Mouse (Mus musculus): ENCODE results near the gene Slc30a4. TPM values are rescaled to one million over a fixed set of nuclear protein-coding genes. Genes with fewer than 3 reads are reported as not detected.

Slc30a4 gene
- polyA plus RNA-seq, 1 experiment from 2014 or later, result 6.9 TPM

DNA sequence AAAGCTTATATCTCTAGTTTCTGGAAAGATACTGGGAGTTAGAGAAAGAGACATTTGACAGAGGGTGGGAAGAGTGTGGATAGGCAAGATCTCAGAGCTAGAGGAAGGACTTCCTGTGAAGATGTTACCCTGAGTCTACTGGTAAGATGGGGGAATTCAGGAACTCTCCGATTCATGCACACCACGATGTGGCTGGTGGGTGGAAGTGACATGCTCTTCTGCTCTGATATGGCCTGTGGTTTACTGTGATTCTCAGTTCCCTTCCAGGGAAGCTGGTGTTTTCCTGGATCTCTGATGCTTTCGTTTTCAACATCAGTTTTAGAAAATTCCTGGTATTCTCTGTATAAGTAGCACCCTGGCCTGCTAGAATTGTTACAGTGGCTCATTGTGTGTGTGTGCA lies 9.4 kb upstream of the Slc30a4 start:
- Histone ChIP-seq H3K4me1 (peaks cover 3% of the 10 kb centered on the region; the same call in 1 of the 2 replicates), H3K4me2 (no peak overlapping the region), H3K9ac (no peak overlapping the region), H3K4me3 (replicated peaks) (no peak overlapping the region), H3K9me3 (no peaks in the 10 kb centered on the region), H3K27me3 (peaks cover 3% of the 10 kb centered on the region; the same call in 1 of the 2 replicates), H3K36me3 (replicated peaks) (no peaks in the 10 kb centered on the region), H3K27ac (no peak overlapping the region)
- ATAC-seq (ENCODE audit: low FRiP score), result no peak
- 79% methylated on average over 3 of the region's 3 CpGs for WGBS

DNA sequence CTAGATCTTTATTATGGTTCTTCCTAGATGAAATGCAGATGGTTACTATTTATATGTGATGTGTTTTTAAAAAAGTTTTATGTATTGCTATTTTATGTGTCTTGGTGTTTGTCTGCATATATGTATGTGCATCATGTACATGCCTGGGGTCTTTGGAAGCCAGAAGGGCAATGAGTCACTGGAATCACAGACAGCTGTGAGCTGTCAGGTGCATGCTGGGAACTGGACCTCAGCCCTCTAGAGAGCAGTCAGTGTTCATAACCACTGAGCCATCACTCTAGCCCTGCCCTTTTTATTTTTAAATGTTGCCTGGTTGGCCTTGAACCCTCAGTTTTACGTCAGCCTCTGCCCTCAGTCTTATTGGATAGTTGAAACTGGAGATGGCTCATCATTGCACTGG lies 6.7 kb upstream of the Slc30a4 start:
- WGBS, result 82% methylated on average over 1 of the region's 1 CpGs
- no peak overlapping the region for H3K4me2 ChIP-seq
- peaks cover 3% of the 10 kb centered on the region; the same call in 1 of the 2 replicates for H3K4me1 ChIP-seq
- H3K9me3 ChIP-seq, result no peaks in the 10 kb centered on the region
- no peak overlapping the region for H3K27ac ChIP-seq
- H3K4me3 ChIP-seq (replicated peaks), result no peak overlapping the region
- no peak overlapping the region for H3K9ac ChIP-seq
- no peaks in the 10 kb centered on the region for H3K36me3 ChIP-seq (replicated peaks)
- no peak for ATAC-seq (ENCODE audit: low FRiP score)
- peaks cover 4% of the 10 kb centered on the region for H3K27me3 ChIP-seq

DNA sequence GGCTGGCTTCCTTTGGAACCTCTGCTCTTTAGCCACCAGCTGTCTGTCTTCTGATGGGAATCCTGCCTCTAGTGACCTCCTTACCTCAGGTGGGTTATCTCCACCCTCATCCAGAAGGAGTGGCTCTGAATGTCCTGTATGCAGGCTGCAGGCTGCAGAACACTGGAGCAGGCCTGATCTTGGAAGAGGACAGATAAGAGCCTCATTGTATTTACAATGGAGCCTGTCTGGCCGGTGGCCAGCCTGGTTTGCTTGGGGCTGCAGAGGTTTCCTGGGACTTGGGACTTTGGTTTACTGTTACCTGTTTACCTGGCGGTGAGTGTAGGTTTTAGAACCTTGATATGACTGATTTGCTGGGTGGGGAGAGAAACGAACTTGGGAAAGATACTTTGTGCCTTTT lies 5.6 kb upstream of the Slc30a4 start:
- 77% methylated on average over 3 of the region's 3 CpGs for WGBS
- H3K4me2 ChIP-seq, result no peak overlapping the region
- no peak overlapping the region for H3K4me3 ChIP-seq (replicated peaks)
- peaks cover 3% of the 10 kb centered on the region; the same call in 1 of the 2 replicates for H3K4me1 ChIP-seq
- no peak for ATAC-seq (ENCODE audit: low FRiP score)
- H3K9ac ChIP-seq, result no peak overlapping the region
- H3K27ac ChIP-seq, result no peak overlapping the region
- no peaks in the 10 kb centered on the region for H3K36me3 ChIP-seq (replicated peaks)
- H3K27me3 ChIP-seq, result peaks cover 7% of the 10 kb centered on the region
- no peaks in the 10 kb centered on the region for H3K9me3 ChIP-seq

DNA sequence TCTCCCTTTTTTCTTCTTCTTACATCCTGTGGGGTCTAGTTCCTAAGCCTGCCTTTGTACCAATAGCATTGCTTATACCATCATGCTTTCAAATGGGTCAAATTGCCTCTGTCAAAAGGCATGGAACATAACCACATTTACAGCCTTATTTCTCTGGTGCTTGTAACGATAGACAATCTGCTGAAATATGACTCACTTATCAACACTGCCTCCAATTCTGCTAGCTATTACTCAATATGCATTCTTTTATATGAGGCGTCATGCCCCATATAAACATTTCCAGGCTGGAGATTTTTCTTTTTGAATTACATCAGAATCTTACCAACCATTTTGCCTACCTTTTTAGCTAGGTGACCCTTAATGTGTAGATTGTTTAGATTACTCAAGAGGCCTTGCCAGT lies 2.1 kb upstream of the Slc30a4 start:
- no peak overlapping the region for H3K4me3 ChIP-seq (replicated peaks)
- WGBS, result 92% methylated on average over 2 of the region's 2 CpGs
- no peak overlapping the region for H3K27ac ChIP-seq
- peaks cover 14% of the 10 kb centered on the region for H3K4me1 ChIP-seq
- H3K36me3 ChIP-seq (replicated peaks), result no peaks in the 10 kb centered on the region
- H3K27me3 ChIP-seq, result peaks cover 4% of the 10 kb centered on the region
- no peak overlapping the region for H3K9ac ChIP-seq
- no peak overlapping the region for H3K4me2 ChIP-seq
- ATAC-seq (ENCODE audit: low FRiP score), result no peak
- H3K9me3 ChIP-seq, result no peaks in the 10 kb centered on the region

DNA sequence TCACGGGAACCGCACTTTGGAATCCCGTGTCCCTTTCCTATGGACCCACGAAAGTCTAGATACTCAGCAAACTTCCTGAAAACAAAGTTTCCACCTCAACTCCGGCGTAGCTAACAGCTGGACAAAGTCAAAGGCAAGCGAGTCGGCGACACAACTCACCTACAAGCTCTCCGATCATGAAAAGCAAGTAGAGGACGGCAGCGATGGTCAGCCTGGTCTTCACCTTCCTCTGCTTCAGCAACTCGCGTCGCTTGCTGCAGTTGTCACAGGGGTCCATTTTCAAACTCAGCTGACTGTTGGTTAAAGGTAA lies 637 bp downstream of the Slc30a4 start:
- no peak; the same call in 1 of the 2 replicates for ATAC-seq (ENCODE audit: low FRiP score)
- Histone ChIP-seq H3K36me3 (replicated peaks) (no peaks in the 10 kb centered on the region), H3K27ac (no peak overlapping the region), H3K4me2 (peak overlapping the region; percentile 83), H3K4me1 (peaks cover 10% of the 10 kb centered on the region), H3K9ac (peak overlapping the region; percentile 80), H3K27me3 (peaks cover 4% of the 10 kb centered on the region), H3K9me3 (no peaks in the 10 kb centered on the region), H3K4me3 (replicated peaks) (peak overlapping the region; percentile 81)
- under 1% methylated on average over 15 of the region's 15 CpGs for WGBS

DNA sequence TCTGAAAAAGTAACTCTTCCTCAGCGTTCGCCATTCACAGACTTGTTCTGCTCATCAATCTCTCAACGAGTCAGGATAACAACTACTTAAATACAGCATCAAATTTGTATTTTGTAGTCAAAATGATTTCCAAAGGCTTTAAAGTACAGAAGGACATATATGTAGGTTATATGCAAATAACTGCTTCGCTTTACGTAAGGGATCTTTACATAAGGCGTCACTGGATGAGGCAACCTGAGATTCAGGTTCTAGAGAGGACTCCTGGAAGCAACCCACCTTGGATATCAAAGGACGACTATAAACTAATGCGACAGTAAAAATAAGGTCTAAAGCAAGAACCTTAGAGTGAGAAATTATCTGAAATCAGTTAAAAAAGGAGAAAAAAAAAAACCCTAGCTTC lies 1.5 kb downstream of the Slc30a4 start:
- Histone ChIP-seq H3K36me3 (replicated peaks) (no peaks in the 10 kb centered on the region), H3K4me1 (peaks cover 10% of the 10 kb centered on the region), H3K27me3 (peaks cover 4% of the 10 kb centered on the region), H3K4me3 (replicated peaks) (no peak overlapping the region), H3K4me2 (peak overlapping the region; percentile 83), H3K9me3 (no peaks in the 10 kb centered on the region), H3K9ac (no peak overlapping the region), H3K27ac (no peak overlapping the region)
- 74% methylated on average over 8 of the region's 8 CpGs for WGBS
- no peak for ATAC-seq (ENCODE audit: low FRiP score)

DNA sequence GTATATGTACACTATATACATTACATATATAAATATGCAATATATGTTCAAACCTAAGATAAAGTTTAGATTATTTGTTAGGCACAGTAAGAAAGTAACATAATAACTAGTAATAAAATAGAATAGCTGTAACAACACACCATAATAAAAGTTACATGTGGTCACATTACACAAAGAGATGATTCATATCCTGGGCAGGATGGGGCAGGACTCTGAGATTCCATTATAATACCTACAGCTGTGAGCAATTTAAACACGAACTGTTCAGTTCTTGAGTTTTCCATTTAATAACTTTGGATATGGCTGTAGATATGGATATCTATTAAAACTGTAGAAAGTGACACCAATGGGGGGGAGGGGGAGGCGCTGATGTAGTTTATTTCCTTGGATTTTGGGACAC lies 4.9 kb downstream of the Slc30a4 start:
- no peak for ATAC-seq (ENCODE audit: low FRiP score)

DNA sequence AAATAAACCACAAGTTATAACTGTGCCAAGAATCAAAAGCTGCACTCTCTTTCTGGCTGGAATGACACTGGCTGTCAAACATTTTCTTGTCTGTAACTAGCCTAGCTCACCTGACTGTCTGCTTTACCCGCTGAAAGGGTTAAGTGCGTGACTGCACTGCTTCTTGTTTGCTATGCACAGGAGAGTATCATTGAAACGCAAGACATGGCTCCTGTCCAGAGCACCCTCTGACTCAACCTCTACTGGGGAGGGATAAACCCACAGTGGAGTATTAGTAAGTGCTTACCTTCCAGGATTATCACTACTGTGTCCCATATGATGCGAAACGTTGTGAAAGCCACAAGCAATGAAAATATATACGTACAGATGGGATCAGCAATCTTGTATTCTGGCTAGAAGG lies 15.8 kb downstream of the Slc30a4 start:
- no peak overlapping the region for H3K9ac ChIP-seq
- no peak for ATAC-seq (ENCODE audit: low FRiP score)
- no peak overlapping the region for H3K4me2 ChIP-seq
- H3K27ac ChIP-seq, result no peak overlapping the region
- no peaks in the 10 kb centered on the region for H3K27me3 ChIP-seq
- no peak overlapping the region for H3K4me3 ChIP-seq (replicated peaks)
- 83% methylated on average over 6 of the region's 6 CpGs for WGBS
- H3K9me3 ChIP-seq, result peaks cover 6% of the 10 kb centered on the region
- H3K4me1 ChIP-seq, result 0 out of 2 replicates have a peak, but pooled peaks cover 3% of the 10 kb centered on the region
- no peaks in the 10 kb centered on the region for H3K36me3 ChIP-seq (replicated peaks)

More for the DNA sequence above, 4.9 kb downstream of the Slc30a4 start:
- 86% methylated on average over 2 of the region's 2 CpGs for WGBS
- H3K9ac ChIP-seq, result no peak overlapping the region
- no peak overlapping the region for H3K4me2 ChIP-seq
- no peak overlapping the region for H3K4me3 ChIP-seq (replicated peaks)
- peaks cover 10% of the 10 kb centered on the region for H3K4me1 ChIP-seq
- H3K36me3 ChIP-seq (replicated peaks), result no peaks in the 10 kb centered on the region
- H3K27ac ChIP-seq, result no peak overlapping the region
- H3K27me3 ChIP-seq, result no peaks in the 10 kb centered on the region; the same call in 1 of the 2 replicates
- no peaks in the 10 kb centered on the region for H3K9me3 ChIP-seq

DNA sequence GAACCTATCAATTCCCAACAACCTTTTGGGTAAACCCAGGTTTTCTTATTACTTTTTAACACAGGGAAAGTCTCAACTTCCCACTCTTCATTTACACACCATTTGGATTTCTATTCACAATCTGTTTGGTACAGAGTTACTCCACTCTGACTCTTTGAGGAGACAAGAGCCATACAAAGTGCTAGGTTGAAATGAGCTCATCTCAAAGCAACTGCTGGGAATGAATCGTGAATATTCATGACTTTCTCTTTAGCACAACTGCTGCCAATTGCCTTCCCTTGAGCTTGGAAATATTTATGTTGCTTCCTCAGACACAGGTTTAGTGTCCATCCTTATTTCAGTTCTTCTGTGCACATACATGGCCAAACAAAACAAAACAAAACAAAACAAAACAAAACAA lies 18.8 kb downstream of the Slc30a4 start:
- no peak overlapping the region for H3K9ac ChIP-seq
- peaks cover 10% of the 10 kb centered on the region for H3K9me3 ChIP-seq
- no peak overlapping the region for H3K4me2 ChIP-seq
- ATAC-seq (ENCODE audit: low FRiP score), result no peak
- no peak overlapping the region for H3K4me3 ChIP-seq (replicated peaks)
- no peaks in the 10 kb centered on the region for H3K27me3 ChIP-seq
- no peaks in the 10 kb centered on the region for H3K36me3 ChIP-seq (replicated peaks)
- no peak overlapping the region for H3K27ac ChIP-seq
- 0 out of 2 replicates have a peak, but pooled peaks cover 3% of the 10 kb centered on the region for H3K4me1 ChIP-seq
- 80% methylated on average over 1 of the region's 1 CpGs for WGBS

DNA sequence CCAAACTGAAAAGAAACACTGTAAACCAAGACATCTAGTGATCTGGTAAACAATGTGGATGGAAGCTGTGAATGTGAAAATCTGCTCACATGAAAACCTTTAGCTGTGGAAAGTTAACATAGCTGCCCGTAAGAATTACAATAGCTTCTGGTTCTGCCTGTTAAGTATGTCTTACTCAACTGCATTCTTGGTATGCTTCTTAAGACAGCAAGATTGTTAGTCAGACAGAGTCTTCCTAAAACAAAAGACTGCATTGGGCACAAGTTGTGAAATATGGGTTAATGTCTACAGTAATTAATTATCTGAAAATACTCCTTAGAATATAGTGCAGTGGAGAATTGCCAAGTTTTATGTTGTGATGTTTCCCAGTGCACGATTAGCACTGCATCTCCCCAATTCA lies 19.9 kb downstream of the Slc30a4 start:
- H3K9me3 ChIP-seq, result peaks cover 10% of the 10 kb centered on the region
- no peaks in the 10 kb centered on the region for H3K36me3 ChIP-seq (replicated peaks)
- H3K27ac ChIP-seq, result no peak overlapping the region
- H3K4me1 ChIP-seq, result 0 out of 2 replicates have a peak, but pooled peaks cover 3% of the 10 kb centered on the region
- no peak overlapping the region for H3K4me3 ChIP-seq (replicated peaks)
- H3K9ac ChIP-seq, result no peak overlapping the region
- no peak overlapping the region for H3K4me2 ChIP-seq
- ATAC-seq (ENCODE audit: low FRiP score), result no peak
- no peaks in the 10 kb centered on the region for H3K27me3 ChIP-seq
- WGBS, result 82% methylated on average over 2 of the region's 2 CpGs

DNA sequence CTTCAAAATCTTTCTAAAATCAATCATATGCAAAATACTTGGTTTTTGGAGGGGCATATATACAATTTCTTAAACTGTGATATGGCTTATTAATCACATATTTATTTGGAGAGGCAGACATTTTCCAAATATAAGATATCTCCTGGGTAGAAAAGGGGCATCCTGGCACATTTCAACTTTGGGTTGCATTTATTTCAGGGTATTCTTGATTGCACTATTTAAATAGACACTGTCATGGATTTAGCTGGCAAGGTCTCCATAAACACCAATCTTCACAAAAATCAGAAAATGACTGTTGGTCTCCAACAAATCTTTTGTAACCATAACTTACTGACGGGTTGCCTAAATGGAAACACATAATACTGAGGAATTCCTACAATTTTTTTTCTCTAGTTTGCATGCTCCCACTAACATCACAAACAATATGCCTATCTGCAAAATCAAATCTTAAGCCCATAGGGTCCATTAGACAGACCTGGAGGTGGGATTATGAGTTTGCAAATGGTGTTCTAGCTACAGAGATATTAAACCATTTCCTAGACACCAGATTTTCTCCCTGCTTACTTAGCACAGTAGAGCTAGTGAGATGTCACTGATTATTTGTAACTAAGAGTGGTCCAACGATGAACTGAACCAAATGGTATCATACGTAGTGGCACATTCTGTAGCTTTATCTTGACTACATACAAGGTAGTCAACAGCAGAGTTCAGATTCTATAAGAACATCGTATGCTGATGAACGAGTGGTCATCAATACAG lies 20.9 kb downstream of the Slc30a4 start:
- no peak overlapping the region for H3K4me3 ChIP-seq (replicated peaks)
- ATAC-seq (ENCODE audit: low FRiP score), result 0 out of 2 replicates have a peak, but pooled peaks have one; percentile 23
- H3K36me3 ChIP-seq (replicated peaks), result no peaks in the 10 kb centered on the region
- no peak overlapping the region for H3K9ac ChIP-seq
- WGBS, result 86% methylated on average over 5 of the region's 5 CpGs
- 0 out of 2 replicates have a peak, but pooled peaks cover 3% of the 10 kb centered on the region for H3K4me1 ChIP-seq
- peaks cover 10% of the 10 kb centered on the region for H3K9me3 ChIP-seq
- no peak overlapping the region for H3K27ac ChIP-seq
- H3K27me3 ChIP-seq, result no peaks in the 10 kb centered on the region
- H3K4me2 ChIP-seq, result no peak overlapping the region

DNA sequence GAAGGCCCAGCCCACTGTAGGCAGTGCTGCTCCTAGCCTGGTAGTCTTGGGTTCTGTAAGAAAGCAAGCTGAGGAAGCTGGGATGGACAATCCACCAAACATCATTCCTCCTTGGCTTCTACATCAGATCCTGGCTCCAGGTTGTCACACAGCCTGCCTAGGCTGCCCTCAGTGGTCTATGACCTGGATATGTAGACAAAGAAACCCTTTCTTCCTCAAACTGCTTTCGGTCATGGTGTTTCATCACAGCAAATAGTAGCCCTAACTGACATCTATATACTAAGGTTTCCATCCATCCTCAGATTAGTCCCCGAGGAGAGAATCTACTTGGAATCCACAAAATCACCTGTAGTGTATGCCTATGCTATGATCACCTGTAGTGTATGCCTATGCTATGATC lies 27.3 kb downstream of the Slc30a4 start:
- H3K4me1 ChIP-seq, result no peaks in the 10 kb centered on the region; the same call in 1 of the 2 replicates
- H3K9ac ChIP-seq, result no peak overlapping the region
- ATAC-seq (ENCODE audit: low FRiP score), result no peak
- no peaks in the 10 kb centered on the region for H3K9me3 ChIP-seq
- 92% methylated on average over 2 of the region's 2 CpGs for WGBS
- H3K36me3 ChIP-seq (replicated peaks), result no peaks in the 10 kb centered on the region
- no peak overlapping the region for H3K4me2 ChIP-seq
- H3K4me3 ChIP-seq (replicated peaks), result no peak overlapping the region
- H3K27me3 ChIP-seq, result no peaks in the 10 kb centered on the region
- H3K27ac ChIP-seq, result no peak overlapping the region

DNA sequence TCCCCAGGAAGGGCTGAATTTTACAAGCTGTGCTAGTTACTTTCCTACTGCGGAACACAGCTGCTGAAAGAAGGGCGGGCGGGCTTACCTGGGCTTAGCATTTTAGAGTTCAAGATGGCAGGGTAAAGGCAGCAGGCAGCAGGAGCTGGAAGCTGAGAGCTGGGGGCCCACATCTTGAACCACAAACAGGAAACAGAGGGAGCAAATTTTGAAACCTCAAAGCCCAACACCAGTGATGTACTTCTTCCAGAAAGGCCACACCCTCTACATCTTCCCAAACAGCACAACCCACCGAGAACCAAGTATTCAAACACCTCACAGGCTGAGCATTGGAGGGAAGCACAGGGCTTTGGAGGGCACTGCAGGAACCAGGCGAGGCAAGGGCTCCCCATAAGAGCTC lies 29.6 kb downstream of the Slc30a4 start:
- Histone ChIP-seq H3K9ac (no peak overlapping the region), H3K27ac (no peak overlapping the region), H3K4me2 (no peak overlapping the region), H3K4me1 (no peaks in the 10 kb centered on the region; the same call in 1 of the 2 replicates), H3K4me3 (replicated peaks) (no peak overlapping the region), H3K9me3 (no peaks in the 10 kb centered on the region), H3K36me3 (replicated peaks) (no peaks in the 10 kb centered on the region), H3K27me3 (no peaks in the 10 kb centered on the region)
- 81% methylated on average over 5 of the region's 5 CpGs for WGBS
- ATAC-seq (ENCODE audit: low FRiP score), result no peak

All from forebrain, embryonic 12.5 days (tissue).